Mouse (Mus musculus) heart, postnatal 0 days (tissue): ENCODE measurements around the gene Sipa1l2.

Experiments
- CTCF ChIP-seq: IDR thresholded peaks from 2 replicates; pipeline ENCODE4 v1.5.1; 2016; ENCODE audit warnings: antibody characterized with exemption, control low read depth, low read depth
- EP300 ChIP-seq: IDR thresholded peaks from 2 replicates; pipeline ENCODE4 v1.6.1; 2016; ENCODE audit warnings: antibody characterized with exemption, low read depth

- TF ChIP-seq CTCF, result no peak
- TF ChIP-seq EP300, result no peak
Observed at GRCm38 (mm10) chr8:125570389-125570788, 781 bp upstream of the Sipa1l2 start.
